Mouse (Mus musculus) liver, embryonic 14.5 days (tissue): Measurements from ENCODE around the gene Dapk1. TPM values are rescaled to one million over a fixed set of nuclear protein-coding genes. Genes with fewer than 3 reads are reported as not detected.

Experiments used
- ATAC-seq: fragments of 200-750 bp; cut with Nextera tagmentation; 2 replicates; pipeline ENCODE4 v1.8.0; 2017; ENCODE audit warnings: moderate number of reproducible peaks, mild to moderate bottlenecking, moderate library complexity; ENCODE audit not compliant: insufficient read depth
- DNase-seq, 3 experiments: peaks; one replicate each; pipeline ENCODE4 v3.0.0-alpha.2; 2012 to 2013; ENCODE audit warnings: low read depth in 3 of 3, low spot score in 3 of 3
- H3K27ac ChIP-seq: fragments of 300-500 bp; sonication (generic); 2 replicates; pipeline ENCODE4 v1.5.1; 2014; ENCODE audit warnings: moderate library complexity, mild to moderate bottlenecking, control low read depth, inconsistent platforms
- H3K27me3 ChIP-seq: fragments of 300-500 bp; sonication (generic); 2 replicates; pipeline ENCODE4 v1.6.1; 2014; ENCODE audit warnings: mild to moderate bottlenecking, low read length, moderate library complexity; ENCODE audit not compliant: control insufficient read depth, insufficient read depth
- H3K36me3 ChIP-seq: fragments of 300-500 bp; sonication (generic); replicated peaks from 2 replicates; pipeline ENCODE4 v1.6.1; 2014; ENCODE audit warnings: low read depth; ENCODE audit not compliant: control insufficient read depth, insufficient read depth
- H3K4me1 ChIP-seq, 2 experiments: fragments of 200-500 bp in 1 of 2; fragments of 300-500 bp in 1 of 2; sonication (generic) in 1 of 2; replicated peaks; 2 replicates each; pipeline ENCODE4 v1.6.1; 2012 to 2014; ENCODE audit warnings: antibody characterized with exemption in 1 of 2, inconsistent platforms in 1 of 2, low read length in 1 of 2; ENCODE audit not compliant: control insufficient read depth in 2 of 2, insufficient read depth in 2 of 2
- H3K4me2 ChIP-seq: fragments of 300-500 bp; sonication (generic); 2 replicates; pipeline ENCODE4 v1.6.1; 2014; ENCODE audit warnings: low read depth, mild to moderate bottlenecking, control low read depth, moderate library complexity
- H3K4me3 ChIP-seq, 2 experiments: fragments of 200-500 bp in 1 of 2; fragments of 300-500 bp in 1 of 2; sonication (generic) in 1 of 2; 2 replicates each; pipeline ENCODE4 v1.5.1; 2012 to 2014; ENCODE audit warnings: low read depth in 2 of 2, low read length in 2 of 2, mild to moderate bottlenecking in 2 of 2, control low read depth in 1 of 2, inconsistent platforms in 1 of 2, moderate library complexity in 1 of 2; ENCODE audit not compliant: insufficient read depth in 1 of 2
- H3K9ac ChIP-seq: fragments of 300-500 bp; sonication (generic); replicated peaks from 2 replicates; pipeline ENCODE4 v1.6.1; 2014; ENCODE audit warnings: mild to moderate bottlenecking, control low read depth, moderate library complexity
- H3K9me3 ChIP-seq: fragments of 300-500 bp; sonication (generic); 2 replicates; pipeline ENCODE4 v1.6.1; 2016; ENCODE audit warnings: low read length, mixed read lengths; ENCODE audit not compliant: control insufficient read depth
- CTCF ChIP-seq: IDR thresholded peaks from 2 replicates; pipeline ENCODE4 v1.5.1; 2016; ENCODE audit warnings: antibody characterized with exemption, low read depth, control low read depth
- EP300 ChIP-seq: IDR thresholded peaks from 2 replicates; pipeline ENCODE4 v1.6.1; 2016; ENCODE audit warnings: antibody characterized with exemption, low read depth
- WGBS: fragments of 180-500 bp; shearing (Covaris S2); extraction: QIAGEN DNeasy Blood & Tissue Kit; methylation state at CpG from one replicate; pipeline ENCODE4 v1.1.7; 2014; ENCODE audit not compliant: insufficient replicate concordance; 5-methylcytosine and 5-hydroxymethylcytosine counted together
- polyA plus RNA-seq, 2 experiments: library from polyadenylated mRNA; depleted of rRNA in 1 of 2; stranded (reverse) in 1 of 2; unstranded in 1 of 2; fragments of >200 nt; fragmentation: Nextera tagmentation in 1 of 2; extraction: Ambion mirVana in 1 of 2; gene quantifications; 2 replicates each; pipeline versions ENCODE4 v1.2.1 to v1.2.3; 2012 to 2014

The Dapk1 gene
- polyA plus RNA-seq, 2 experiments = 4.8 to 7.1 TPM

DNA sequence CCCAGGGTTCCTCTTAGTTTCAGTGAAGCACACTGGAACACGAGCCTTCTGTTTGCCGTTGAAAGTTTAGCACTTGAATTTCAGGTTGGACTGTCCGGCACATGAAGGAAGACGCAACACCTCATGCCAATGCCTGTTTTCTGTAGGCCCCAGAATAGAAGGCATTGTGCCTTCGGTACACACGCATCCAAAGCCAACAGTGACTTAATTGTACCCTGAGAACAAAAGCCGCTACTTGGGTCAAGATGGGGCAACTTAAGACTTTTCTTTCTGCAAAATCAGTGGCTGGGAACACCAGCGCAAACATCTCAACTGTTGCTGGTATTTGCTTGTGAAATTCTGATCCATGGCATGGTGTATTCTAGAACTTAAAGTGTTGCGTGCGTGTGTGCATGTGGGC lies 63.1 kb downstream of the Dapk1 start:
- no peak for DNase-seq
- 80% methylated on average over 10 of the region's 10 CpGs for WGBS
- H3K27me3 ChIP-seq = no peaks in the 10 kb centered on the region
- ATAC-seq = no peak
- no peak overlapping the region for H3K9ac ChIP-seq
- no peaks in the 10 kb centered on the region for H3K9me3 ChIP-seq
- peaks cover 0 to 7% of the 10 kb centered on the region in 2 experiments; a peak in 1 of 4 replicates for H3K4me1 ChIP-seq
- H3K36me3 ChIP-seq = no peaks in the 10 kb centered on the region
- no peak overlapping the region for H3K4me2 ChIP-seq
- H3K4me3 ChIP-seq = no peak overlapping the region
- no peak overlapping the region for H3K27ac ChIP-seq
- no peak for TF ChIP-seq CTCF
- no peak for TF ChIP-seq EP300

- H3K27me3 ChIP-seq = no peaks in the 10 kb centered on the region
- H3K27ac ChIP-seq = no peak overlapping the region
- no peaks in the 10 kb centered on the region for H3K9me3 ChIP-seq
- TF ChIP-seq EP300 = no peak
- TF ChIP-seq CTCF = no peak
- no peak overlapping the region for H3K4me2 ChIP-seq
- no peaks in the 10 kb centered on the region for H3K36me3 ChIP-seq
- no peak overlapping the region for H3K4me3 ChIP-seq
- DNase-seq (no peak), ATAC-seq (no peak)
- H3K4me1 ChIP-seq = peaks cover under 1 to 7% of the 10 kb centered on the region in 2 experiments
- no peak overlapping the region for H3K9ac ChIP-seq
- WGBS = 77% methylated on average over 4 of the region's 4 CpGs
Measured at GRCm38 (mm10) chr13:60665402-60665801, 63.7 kb downstream of the Dapk1 start.

GRCm38 (mm10) chr13:60668036-60668435 lies 66.3 kb downstream of the Dapk1 start:
- Histone ChIP-seq H3K9ac (no peak overlapping the region), H3K4me2 (no peak overlapping the region), H3K36me3 (no peaks in the 10 kb centered on the region), H3K9me3 (no peaks in the 10 kb centered on the region), H3K4me3 (no peak overlapping the region), H3K4me1 (peaks cover 19 to 33% of the 10 kb centered on the region in 2 experiments), H3K27ac (no peak overlapping the region), H3K27me3 (no peaks in the 10 kb centered on the region)
- DNase-seq = no peak
- WGBS = 68% methylated on average over 6 of the region's 6 CpGs
- TF ChIP-seq CTCF = no peak
- no peak for TF ChIP-seq EP300
- ATAC-seq = no peak

DNA sequence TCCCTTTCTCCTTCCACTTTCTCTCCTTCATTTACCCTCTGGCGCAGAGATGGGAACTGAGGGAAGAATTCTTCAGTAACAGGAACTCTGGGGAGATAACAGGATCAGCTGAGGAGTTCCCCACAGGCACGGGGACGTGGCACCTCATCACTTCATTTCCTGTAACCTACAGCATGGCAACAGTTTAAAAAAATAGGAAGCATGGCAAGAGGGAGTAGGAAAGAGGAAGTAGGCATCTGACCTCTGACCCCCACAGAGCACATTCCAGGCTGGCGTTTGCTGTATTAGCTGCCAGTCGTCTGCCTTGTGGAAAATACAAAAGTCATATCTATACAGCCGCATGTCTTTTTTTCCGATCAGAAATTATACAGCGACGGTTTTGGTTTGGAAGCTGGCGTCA lies 68.9 kb downstream of the Dapk1 start:
- H3K4me3 ChIP-seq = no peak overlapping the region
- WGBS = 13% methylated on average over 10 of the region's 10 CpGs
- ATAC-seq (no peak), DNase-seq (no peak)
- H3K27ac ChIP-seq = peak overlapping the region; percentile 12; the same call in 1 of the 2 replicates
- H3K36me3 ChIP-seq = no peaks in the 10 kb centered on the region
- H3K4me1 ChIP-seq = peaks cover 29 to 48% of the 10 kb centered on the region in 2 experiments
- H3K27me3 ChIP-seq = no peaks in the 10 kb centered on the region
- peak overlapping the region; percentile 56 for H3K4me2 ChIP-seq
- TF ChIP-seq CTCF = no peak
- no peak for TF ChIP-seq EP300
- no peaks in the 10 kb centered on the region for H3K9me3 ChIP-seq
- H3K9ac ChIP-seq = peak overlapping the region; percentile 36; the same call in 1 of the 2 replicates

DNA sequence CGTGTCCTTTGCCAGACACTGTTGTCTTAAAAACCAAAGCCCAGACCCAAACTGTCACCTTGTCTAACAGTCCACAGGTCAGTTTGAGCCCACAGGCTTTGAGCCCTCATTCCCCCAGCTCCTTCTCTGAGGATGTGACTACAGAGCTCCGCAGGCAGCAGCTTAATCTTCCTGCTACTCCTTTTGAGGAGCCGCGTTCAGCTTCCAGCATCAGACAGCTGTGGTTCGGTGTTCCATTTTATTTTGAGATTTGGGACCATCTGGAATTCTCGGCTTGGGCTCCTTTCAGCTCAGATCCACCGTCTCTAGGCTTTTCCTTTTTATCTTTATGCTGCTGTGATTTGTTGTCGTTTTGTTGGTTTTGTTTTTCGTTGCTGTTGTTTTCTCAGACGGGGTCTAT lies 69.5 kb downstream of the Dapk1 start:
- Histone ChIP-seq H3K9ac (no peak overlapping the region), H3K4me2 (peak overlapping the region; percentile 56; the same call in 1 of the 2 replicates), H3K36me3 (no peaks in the 10 kb centered on the region), H3K27me3 (no peaks in the 10 kb centered on the region), H3K4me3 (no peak overlapping the region), H3K4me1 (peaks cover 29 to 52% of the 10 kb centered on the region in 2 experiments), H3K27ac (peak overlapping the region; percentile 12; the same call in 1 of the 2 replicates), H3K9me3 (no peaks in the 10 kb centered on the region)
- ATAC-seq (no peak), DNase-seq (no peak)
- WGBS = 72% methylated on average over 10 of the region's 10 CpGs
- no peak for TF ChIP-seq CTCF
- TF ChIP-seq EP300 = no peak
